Mouse (Mus musculus) kidney, adult 2 months (tissue): ENCODE measurements around the gene Trim2. TPM values are rescaled to one million over a fixed set of nuclear protein-coding genes. Genes with fewer than 3 reads are reported as not detected.

Source experiments
- DNase-seq: peaks from one replicate; pipeline ENCODE4 v3.0.0; 2021
- H3K27ac ChIP-seq: fragments of 200-500 bp; 2 replicates; pipeline ENCODE4 v1.5.1; 2012; ENCODE audit warnings: low read depth, low read length, control low read depth, inconsistent platforms; ENCODE audit not compliant: insufficient read depth
- H3K27me3 ChIP-seq: fragments of 200-500 bp; replicated peaks from 2 replicates; pipeline ENCODE4 v1.6.1; 2012; ENCODE audit warnings: mild to moderate bottlenecking, moderate library complexity, low read length, inconsistent platforms; ENCODE audit not compliant: control insufficient read depth, insufficient read depth
- H3K36me3 ChIP-seq: fragments of 200-500 bp; 2 replicates; pipeline ENCODE4 v1.6.1; 2012; ENCODE audit warnings: mild to moderate bottlenecking, moderate library complexity, low read length, inconsistent platforms; ENCODE audit not compliant: control insufficient read depth, insufficient read depth
- H3K4me1 ChIP-seq: fragments of 200-500 bp; 2 replicates; pipeline ENCODE4 v1.6.1; 2011; ENCODE audit warnings: low read length; ENCODE audit not compliant: control insufficient read depth, insufficient read depth
- H3K4me3 ChIP-seq: fragments of 200-500 bp; 2 replicates; pipeline ENCODE4 v1.5.1; 2011; ENCODE audit warnings: mild to moderate bottlenecking, low read depth, low read length, control low read depth; ENCODE audit not compliant: insufficient read depth
- CTCF ChIP-seq: fragments of 200-500 bp; conservative IDR thresholded peaks from 2 replicates; pipeline ENCODE4 v1.5.1; 2011; ENCODE audit warnings: low read depth, mild to moderate bottlenecking, control low read depth, low read length, moderate library complexity, mixed read lengths; ENCODE audit not compliant: insufficient read depth, insufficient read length
- POLR2A ChIP-seq: fragments of 200-500 bp; IDR thresholded peaks from one replicate; pipeline ENCODE4 v1.6.1; 2011; ENCODE audit warnings: low read depth, low read length, control low read depth
- WGBS: fragments of 180-500 bp; shearing (Covaris S2); methylation state at CpG from one replicate; pipeline ENCODE4 v1.1.7; 2018; 5-methylcytosine and 5-hydroxymethylcytosine counted together
- polyA plus RNA-seq: library from polyadenylated mRNA; depleted of rRNA; stranded (reverse); fragments of >200 nt; gene quantifications from 2 replicates; pipeline ENCODE4 v1.2.3, GENCODE M21; 2012

Gene Trim2
- polyA plus RNA-seq, 1 experiment = 44.5 TPM

DNA sequence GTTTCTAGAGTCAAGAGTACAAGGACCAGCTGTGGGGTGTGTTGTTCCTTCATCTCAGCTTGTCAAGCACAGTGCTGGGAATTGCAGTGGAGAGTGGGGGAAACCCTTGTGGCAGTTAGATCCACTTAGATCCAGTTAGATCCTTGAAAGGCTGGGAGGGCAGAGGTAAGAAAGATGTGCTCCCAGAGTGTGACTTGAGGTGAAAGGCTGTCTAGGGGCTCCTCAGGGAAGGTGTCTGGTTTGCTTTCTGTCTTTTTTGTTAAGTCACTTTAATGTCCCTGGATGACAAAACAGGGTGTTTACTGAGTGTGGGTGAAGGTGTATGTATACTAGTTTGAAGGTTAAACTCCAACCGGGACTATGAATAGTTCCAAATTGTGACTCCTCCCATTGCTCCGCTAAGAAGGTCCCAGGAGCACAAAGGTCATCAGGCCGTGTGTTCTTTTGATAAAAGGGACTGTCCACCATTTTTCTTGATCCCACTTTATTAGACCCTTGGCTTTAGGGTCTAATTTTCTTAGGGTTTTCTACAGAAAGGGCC is 40.2 kb downstream of the Trim2 start:
- Histone ChIP-seq H3K27ac (no peak overlapping the region), H3K36me3 (no peaks in the 10 kb centered on the region), H3K4me3 (no peak overlapping the region), H3K27me3 (no peaks in the 10 kb centered on the region), H3K4me1 (peaks cover 14% of the 10 kb centered on the region; the same call in 1 of the 2 replicates)
- WGBS = 41% methylated on average over 3 of the region's 3 CpGs
- DNase-seq = no peak
- no peak for TF ChIP-seq CTCF
- no peak for TF ChIP-seq POLR2A

DNA sequence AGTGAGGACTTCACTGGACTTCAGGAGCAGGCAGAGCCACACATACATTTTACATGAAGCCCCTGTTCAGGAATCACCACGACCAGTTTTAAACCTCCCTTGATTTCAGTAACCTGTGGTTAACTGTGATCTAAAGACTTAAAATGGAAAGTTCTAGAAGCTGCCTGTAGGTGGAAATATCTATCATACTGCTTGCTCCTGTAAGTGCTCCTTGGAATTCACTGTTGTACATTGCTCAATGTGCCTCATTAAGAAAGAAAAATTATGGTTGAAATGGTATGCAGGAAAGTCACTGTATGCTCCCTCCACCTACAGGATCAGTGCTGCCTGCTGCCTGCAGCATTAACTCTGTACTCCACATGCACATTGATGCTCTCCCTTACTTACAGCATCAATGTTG is 41.6 kb downstream of the Trim2 start:
- TF ChIP-seq CTCF (no peak), POLR2A (no peak)
- H3K27me3 ChIP-seq = no peaks in the 10 kb centered on the region
- DNase-seq = no peak
- peaks cover 14% of the 10 kb centered on the region; the same call in 1 of the 2 replicates for H3K4me1 ChIP-seq
- H3K36me3 ChIP-seq = no peaks in the 10 kb centered on the region
- no peak overlapping the region for H3K27ac ChIP-seq
- no peak overlapping the region for H3K4me3 ChIP-seq
- 69% methylated on average over 1 of the region's 1 CpGs for WGBS

DNA sequence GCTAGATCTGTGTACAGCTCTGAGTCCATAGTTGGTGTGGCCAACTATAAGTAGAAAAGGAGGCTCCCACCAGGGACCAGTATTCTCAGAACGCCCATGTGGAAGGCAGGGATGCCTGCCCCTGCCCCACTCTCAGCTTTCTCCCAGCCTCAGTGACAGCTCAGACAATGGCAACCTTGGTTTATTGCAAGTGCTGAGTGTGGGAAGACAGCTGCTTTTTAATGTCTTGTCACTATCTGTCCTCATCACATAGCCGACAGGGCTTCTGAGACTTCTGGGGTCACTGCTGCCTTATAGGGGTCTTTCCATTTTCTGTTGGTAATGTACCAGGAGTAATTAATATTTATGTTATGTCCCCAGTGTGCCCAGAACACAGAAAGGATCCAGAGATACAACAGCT is 42.3 kb downstream of the Trim2 start:
- no peaks in the 10 kb centered on the region for H3K36me3 ChIP-seq
- H3K4me3 ChIP-seq = no peak overlapping the region
- TF ChIP-seq POLR2A = no peak
- DNase-seq = no peak
- 78% methylated on average over 2 of the region's 2 CpGs for WGBS
- H3K27me3 ChIP-seq = no peaks in the 10 kb centered on the region
- H3K27ac ChIP-seq = no peak overlapping the region
- peaks cover 11% of the 10 kb centered on the region; the same call in 1 of the 2 replicates for H3K4me1 ChIP-seq

- peak; percentile 70 for DNase-seq
- no peak for TF ChIP-seq POLR2A
- TF ChIP-seq CTCF = no peak
- 49% methylated on average over 3 of the region's 3 CpGs for WGBS
- Histone ChIP-seq H3K4me1 (peaks cover 13% of the 10 kb centered on the region; the same call in 1 of the 2 replicates), H3K4me3 (no peak overlapping the region), H3K27me3 (no peaks in the 10 kb centered on the region), H3K27ac (no peak overlapping the region), H3K36me3 (no peaks in the 10 kb centered on the region)
Observed at GRCm38 (mm10) chr3:84262804-84263203, 43.9 kb downstream of the Trim2 start.

- TF ChIP-seq POLR2A = no peak
- no peak for TF ChIP-seq CTCF
- Histone ChIP-seq H3K36me3 (no peaks in the 10 kb centered on the region), H3K4me1 (peaks cover 13% of the 10 kb centered on the region; the same call in 1 of the 2 replicates), H3K4me3 (no peak overlapping the region), H3K27me3 (no peaks in the 10 kb centered on the region), H3K27ac (no peak overlapping the region)
- WGBS = 86% methylated on average over 6 of the region's 6 CpGs
- no peak for DNase-seq
Observed at GRCm38 (mm10) chr3:84261863-84262262, 44.8 kb downstream of the Trim2 start.

DNA sequence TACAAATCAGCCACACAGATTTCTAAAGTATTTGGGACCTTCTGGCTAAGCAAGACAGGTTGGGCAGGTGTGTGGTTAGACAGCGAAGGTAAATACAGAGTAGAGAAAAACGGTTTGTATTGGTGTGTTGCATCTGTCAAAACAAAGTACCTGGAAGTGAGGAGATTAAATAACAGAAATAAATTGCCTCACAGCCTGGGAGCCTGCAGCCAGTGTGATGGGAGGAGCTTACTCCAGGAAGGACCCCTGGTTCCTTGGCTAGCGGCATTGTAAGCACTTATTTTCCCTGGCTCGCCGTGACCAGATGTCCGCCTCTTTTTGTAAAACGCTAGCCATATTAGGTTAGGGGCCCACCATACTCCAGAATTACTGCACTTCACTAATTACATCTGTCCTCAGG is 45.8 kb downstream of the Trim2 start:
- 72% methylated on average over 7 of the region's 7 CpGs for WGBS
- H3K27ac ChIP-seq = no peak overlapping the region
- no peak for DNase-seq
- H3K4me3 ChIP-seq = no peak overlapping the region
- no peaks in the 10 kb centered on the region for H3K27me3 ChIP-seq
- H3K36me3 ChIP-seq = no peaks in the 10 kb centered on the region
- peaks cover 12% of the 10 kb centered on the region; the same call in 1 of the 2 replicates for H3K4me1 ChIP-seq
- no peak for TF ChIP-seq CTCF
- TF ChIP-seq POLR2A = no peak

DNA sequence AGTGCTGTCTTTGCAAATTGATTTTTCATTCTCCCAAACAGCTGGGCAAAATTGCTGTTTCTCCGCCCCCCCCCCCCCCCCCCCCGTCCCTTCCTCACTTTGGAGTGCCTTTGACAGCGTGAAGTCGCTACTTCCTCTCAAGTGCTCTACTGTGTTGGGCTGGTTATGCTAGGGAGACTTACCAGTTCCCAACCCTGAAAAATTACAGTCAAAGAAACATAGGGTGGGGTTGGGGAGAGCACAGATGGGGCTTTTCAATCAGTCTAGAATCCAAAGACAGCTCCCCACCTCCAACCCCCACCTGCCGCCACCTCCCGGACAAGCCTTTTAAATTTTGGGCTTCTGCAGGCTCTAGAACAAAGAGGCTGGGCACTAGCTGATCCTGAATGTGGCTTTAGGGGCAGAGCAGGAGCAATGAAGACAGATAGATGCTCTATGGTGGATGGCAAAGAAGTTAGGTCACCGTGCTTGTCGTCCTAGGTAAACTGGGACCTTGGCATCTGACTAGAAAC is 46.6 kb downstream of the Trim2 start:
- Histone ChIP-seq H3K4me3 (peak overlapping the region; percentile 96), H3K4me1 (peaks cover 12% of the 10 kb centered on the region; the same call in 1 of the 2 replicates), H3K27me3 (no peaks in the 10 kb centered on the region), H3K27ac (peak overlapping the region; percentile 72), H3K36me3 (no peaks in the 10 kb centered on the region)
- no peak for TF ChIP-seq CTCF
- no peak for TF ChIP-seq POLR2A
- DNase-seq = no peak
- 6% methylated on average over 8 of the region's 8 CpGs for WGBS
